Mouse (Mus musculus) kidney, adult 2 months (tissue): Measurements from ENCODE around the gene Mrpl57. TPM values are rescaled to one million over a fixed set of nuclear protein-coding genes. Genes with fewer than 3 reads are reported as not detected.

ENCODE experiments used
- DNase-seq: peaks from one replicate; pipeline ENCODE4 v3.0.0; 2021
- H3K27ac ChIP-seq: fragments of 200-500 bp; 2 replicates; pipeline ENCODE4 v1.5.1; 2012; ENCODE audit warnings: low read depth, low read length, control low read depth, inconsistent platforms; ENCODE audit not compliant: insufficient read depth
- H3K27me3 ChIP-seq: fragments of 200-500 bp; replicated peaks from 2 replicates; pipeline ENCODE4 v1.6.1; 2012; ENCODE audit warnings: mild to moderate bottlenecking, moderate library complexity, low read length, inconsistent platforms; ENCODE audit not compliant: control insufficient read depth, insufficient read depth
- H3K36me3 ChIP-seq: fragments of 200-500 bp; 2 replicates; pipeline ENCODE4 v1.6.1; 2012; ENCODE audit warnings: mild to moderate bottlenecking, moderate library complexity, low read length, inconsistent platforms; ENCODE audit not compliant: control insufficient read depth, insufficient read depth
- H3K4me1 ChIP-seq: fragments of 200-500 bp; 2 replicates; pipeline ENCODE4 v1.6.1; 2011; ENCODE audit warnings: low read length; ENCODE audit not compliant: control insufficient read depth, insufficient read depth
- H3K4me3 ChIP-seq: fragments of 200-500 bp; 2 replicates; pipeline ENCODE4 v1.5.1; 2011; ENCODE audit warnings: mild to moderate bottlenecking, low read depth, low read length, control low read depth; ENCODE audit not compliant: insufficient read depth
- CTCF ChIP-seq: fragments of 200-500 bp; conservative IDR thresholded peaks from 2 replicates; pipeline ENCODE4 v1.5.1; 2011; ENCODE audit warnings: low read depth, mild to moderate bottlenecking, control low read depth, low read length, moderate library complexity, mixed read lengths; ENCODE audit not compliant: insufficient read depth, insufficient read length
- POLR2A ChIP-seq: fragments of 200-500 bp; IDR thresholded peaks from one replicate; pipeline ENCODE4 v1.6.1; 2011; ENCODE audit warnings: low read depth, low read length, control low read depth
- WGBS: fragments of 180-500 bp; shearing (Covaris S2); methylation state at CpG from one replicate; pipeline ENCODE4 v1.1.7; 2018; 5-methylcytosine and 5-hydroxymethylcytosine counted together
- polyA plus RNA-seq: library from polyadenylated mRNA; depleted of rRNA; stranded (reverse); fragments of >200 nt; gene quantifications from 2 replicates; pipeline ENCODE4 v1.2.3, GENCODE M21; 2012

Gene Mrpl57
- polyA plus RNA-seq, 1 experiment, result 81.0 TPM

DNA sequence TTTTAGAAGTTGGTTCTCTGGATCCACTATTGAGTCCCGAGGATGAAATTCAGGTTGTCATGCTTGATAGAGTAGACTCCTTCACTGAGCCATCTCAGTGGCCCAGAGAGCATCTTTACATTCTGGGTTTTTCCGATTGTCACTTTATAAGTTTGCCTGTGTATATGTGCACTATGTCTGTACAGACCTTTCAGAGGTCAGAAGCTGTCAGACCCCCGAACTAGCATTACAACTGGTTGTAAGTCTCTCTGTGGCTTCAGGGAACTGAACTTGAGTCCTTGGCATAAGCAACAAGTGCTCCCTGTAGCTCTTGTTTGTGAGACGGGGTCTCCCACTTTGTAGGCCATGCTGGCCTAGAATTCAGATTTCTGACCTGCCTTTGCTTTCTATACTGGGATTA lies 22.3 kb upstream of the Mrpl57 start:
- 81% methylated on average over 4 of the region's 4 CpGs for WGBS
- H3K4me3 ChIP-seq, result no peak overlapping the region
- no peaks in the 10 kb centered on the region for H3K27me3 ChIP-seq
- H3K4me1 ChIP-seq, result peaks cover 5% of the 10 kb centered on the region; the same call in 1 of the 2 replicates
- H3K27ac ChIP-seq, result no peak overlapping the region
- DNase-seq, result no peak
- no peaks in the 10 kb centered on the region; the same call in 1 of the 2 replicates for H3K36me3 ChIP-seq
- TF ChIP-seq CTCF (no peak), POLR2A (no peak)

GRCm38 (mm10) chr14:57808558-57808957 lies 17.5 kb upstream of the Mrpl57 start:
- no peak overlapping the region for H3K27ac ChIP-seq
- H3K4me3 ChIP-seq, result no peak overlapping the region
- 0 out of 2 replicates have a peak, but pooled peaks cover 2% of the 10 kb centered on the region for H3K4me1 ChIP-seq
- peak; percentile 19 for DNase-seq
- 64% methylated on average over 5 of the region's 5 CpGs for WGBS
- TF ChIP-seq POLR2A (no peak), CTCF (peak; percentile 39)
- no peaks in the 10 kb centered on the region for H3K27me3 ChIP-seq
- H3K36me3 ChIP-seq, result no peaks in the 10 kb centered on the region; the same call in 1 of the 2 replicates

DNA sequence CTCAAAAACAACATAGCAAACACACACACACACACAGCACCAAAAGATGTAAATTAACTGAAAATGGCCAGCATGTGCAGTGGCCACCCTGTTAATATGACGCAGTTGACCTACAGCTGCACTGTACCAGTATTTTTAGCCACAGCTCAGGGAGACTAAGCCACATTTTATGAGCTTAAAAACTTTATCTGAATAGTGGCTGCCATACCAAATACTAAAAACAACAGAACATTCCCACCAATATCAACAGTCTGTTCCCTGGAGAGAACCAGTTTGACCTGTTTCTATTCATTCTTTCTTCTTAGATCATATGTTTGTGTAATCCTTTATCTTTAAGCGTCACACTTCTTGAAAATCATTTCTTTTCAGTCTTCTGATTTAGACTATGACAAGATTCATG lies 15.1 kb upstream of the Mrpl57 start:
- Histone ChIP-seq H3K4me1 (0 out of 2 replicates have a peak, but pooled peaks cover 2% of the 10 kb centered on the region), H3K36me3 (no peaks in the 10 kb centered on the region), H3K27ac (no peak overlapping the region), H3K27me3 (no peaks in the 10 kb centered on the region), H3K4me3 (no peak overlapping the region)
- TF ChIP-seq POLR2A (no peak), CTCF (no peak)
- DNase-seq, result no peak
- WGBS, result 82% methylated on average over 2 of the region's 2 CpGs

- Histone ChIP-seq H3K27ac (no peak overlapping the region), H3K4me1 (0 out of 2 replicates have a peak, but pooled peaks cover 2% of the 10 kb centered on the region), H3K4me3 (no peak overlapping the region), H3K36me3 (no peaks in the 10 kb centered on the region), H3K27me3 (no peaks in the 10 kb centered on the region)
- WGBS, result 96% methylated on average over 5 of the region's 5 CpGs
- DNase-seq, result no peak
- TF ChIP-seq CTCF, result no peak
- TF ChIP-seq POLR2A, result no peak
These were observed 14.2 kb upstream of the Mrpl57 start for GRCm38 (mm10) chr14:57811844-57812243.

GRCm38 (mm10) chr14:57820839-57821238 lies 5.2 kb upstream of the Mrpl57 start:
- Histone ChIP-seq H3K27me3 (no peaks in the 10 kb centered on the region), H3K4me1 (no peaks in the 10 kb centered on the region), H3K27ac (no peak overlapping the region), H3K36me3 (no peaks in the 10 kb centered on the region), H3K4me3 (no peak overlapping the region)
- no peak for TF ChIP-seq CTCF
- no peak for TF ChIP-seq POLR2A
- no peak for DNase-seq
- WGBS, result 84% methylated on average over 4 of the region's 4 CpGs

DNA sequence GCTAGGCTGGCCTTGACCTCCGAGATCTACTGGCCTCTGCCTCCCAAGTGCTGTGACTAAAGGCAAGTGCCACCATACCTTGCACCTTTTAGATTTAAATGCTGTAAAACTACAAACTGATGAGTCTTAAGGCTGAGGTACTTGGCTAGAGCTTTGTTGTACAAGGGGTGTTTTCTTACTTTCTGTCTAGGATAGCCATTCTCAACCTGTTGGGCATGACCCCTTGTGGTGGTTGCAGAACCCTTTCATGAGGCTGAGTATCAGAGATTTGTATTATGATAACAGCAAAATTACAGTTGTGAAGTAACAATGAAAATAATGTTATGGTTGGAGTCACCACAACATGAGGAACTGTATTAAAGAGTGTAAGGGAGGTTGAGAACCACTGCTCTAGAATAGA lies 1.2 kb downstream of the Mrpl57 start:
- no peak for TF ChIP-seq POLR2A
- no peak for TF ChIP-seq CTCF
- DNase-seq, result no peak
- H3K4me1 ChIP-seq, result peaks cover 7% of the 10 kb centered on the region; the same call in 1 of the 2 replicates
- H3K36me3 ChIP-seq, result no peaks in the 10 kb centered on the region
- 70% methylated on average over 1 of the region's 1 CpGs for WGBS
- no peak overlapping the region for H3K27ac ChIP-seq
- no peak overlapping the region for H3K4me3 ChIP-seq
- H3K27me3 ChIP-seq, result no peaks in the 10 kb centered on the region

GRCm38 (mm10) chr14:57833526-57833925 lies 7.5 kb downstream of the Mrpl57 start:
- WGBS, result 79% methylated on average over 2 of the region's 2 CpGs
- no peak overlapping the region for H3K4me3 ChIP-seq
- peaks cover 3% of the 10 kb centered on the region for H3K36me3 ChIP-seq
- no peaks in the 10 kb centered on the region for H3K4me1 ChIP-seq
- no peak overlapping the region for H3K27ac ChIP-seq
- no peak for DNase-seq
- TF ChIP-seq CTCF (no peak), POLR2A (no peak)
- H3K27me3 ChIP-seq, result no peaks in the 10 kb centered on the region

GRCm38 (mm10) chr14:57835157-57835556 lies 9.1 kb downstream of the Mrpl57 start:
- H3K27ac ChIP-seq, result no peak overlapping the region
- no peaks in the 10 kb centered on the region for H3K4me1 ChIP-seq
- TF ChIP-seq POLR2A (no peak), CTCF (no peak)
- H3K36me3 ChIP-seq, result peaks cover 3% of the 10 kb centered on the region
- no peak overlapping the region for H3K4me3 ChIP-seq
- 84% methylated on average over 10 of the region's 10 CpGs for WGBS
- no peaks in the 10 kb centered on the region for H3K27me3 ChIP-seq
- DNase-seq, result no peak
